Mouse (Mus musculus) kidney, adult 8-10 months (tissue): ENCODE measurements around the gene Lrrc9.

Experiments
- DNase-seq, 2 experiments: peaks; one replicate each; pipeline ENCODE4 v3.0.0; 2022

The Lrrc9 gene

DNA sequence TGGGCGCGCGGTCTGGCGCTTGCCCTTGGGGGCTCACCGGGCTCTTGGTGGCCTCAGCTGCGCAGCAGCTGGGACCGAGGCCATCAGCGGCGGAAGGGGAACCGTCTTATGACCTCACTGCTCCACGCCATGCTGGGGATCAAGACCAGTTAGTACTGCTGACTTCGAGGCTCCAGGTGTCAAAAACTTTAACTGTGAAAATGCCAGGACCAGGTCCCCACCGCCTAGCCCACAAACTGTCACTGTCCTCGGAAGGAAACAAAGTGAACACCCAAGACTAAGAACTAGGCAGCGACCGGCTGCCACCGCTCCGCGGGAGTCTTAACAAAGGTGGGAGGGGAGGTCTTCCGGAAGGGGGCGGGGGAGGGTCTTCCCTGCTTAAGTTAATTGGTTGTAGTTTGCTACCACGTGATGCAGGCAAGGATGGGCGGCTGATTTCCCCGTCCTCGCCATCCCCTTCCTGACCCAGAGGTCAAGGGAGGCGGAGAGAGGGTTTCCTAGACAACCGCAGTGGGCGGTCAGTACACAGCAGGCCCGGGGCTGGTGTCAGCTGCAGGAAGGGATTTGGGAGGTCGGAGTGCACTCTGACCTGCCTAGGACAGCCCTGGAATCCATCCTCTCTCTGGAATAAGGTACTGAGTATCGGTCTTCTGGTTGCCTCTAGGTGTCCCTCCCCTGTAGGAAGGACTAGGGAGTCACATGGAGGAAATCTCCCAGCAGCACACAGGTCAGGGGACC, at the start of gene Lrrc9:
Gene Lrrc9 (plus strand): TSS at position 28 of the 738 bp plus-strand sequence.
- peak; percentile 26 to 33 for DNase-seq

- no peak for DNase-seq
Measured at GRCm38 (mm10) chr12:72393046-72393805, 48.4 kb upstream of the Lrrc9 start.

GRCm38 (mm10) chr12:72405031-72405430, 36.6 kb upstream of the Lrrc9 start:
- DNase-seq = no peak

GRCm38 (mm10) chr12:72407146-72407545, 34.5 kb upstream of the Lrrc9 start:
- no peak for DNase-seq

GRCm38 (mm10) chr12:72407721-72408110, 34.0 kb upstream of the Lrrc9 start:
- no peak for DNase-seq

DNA sequence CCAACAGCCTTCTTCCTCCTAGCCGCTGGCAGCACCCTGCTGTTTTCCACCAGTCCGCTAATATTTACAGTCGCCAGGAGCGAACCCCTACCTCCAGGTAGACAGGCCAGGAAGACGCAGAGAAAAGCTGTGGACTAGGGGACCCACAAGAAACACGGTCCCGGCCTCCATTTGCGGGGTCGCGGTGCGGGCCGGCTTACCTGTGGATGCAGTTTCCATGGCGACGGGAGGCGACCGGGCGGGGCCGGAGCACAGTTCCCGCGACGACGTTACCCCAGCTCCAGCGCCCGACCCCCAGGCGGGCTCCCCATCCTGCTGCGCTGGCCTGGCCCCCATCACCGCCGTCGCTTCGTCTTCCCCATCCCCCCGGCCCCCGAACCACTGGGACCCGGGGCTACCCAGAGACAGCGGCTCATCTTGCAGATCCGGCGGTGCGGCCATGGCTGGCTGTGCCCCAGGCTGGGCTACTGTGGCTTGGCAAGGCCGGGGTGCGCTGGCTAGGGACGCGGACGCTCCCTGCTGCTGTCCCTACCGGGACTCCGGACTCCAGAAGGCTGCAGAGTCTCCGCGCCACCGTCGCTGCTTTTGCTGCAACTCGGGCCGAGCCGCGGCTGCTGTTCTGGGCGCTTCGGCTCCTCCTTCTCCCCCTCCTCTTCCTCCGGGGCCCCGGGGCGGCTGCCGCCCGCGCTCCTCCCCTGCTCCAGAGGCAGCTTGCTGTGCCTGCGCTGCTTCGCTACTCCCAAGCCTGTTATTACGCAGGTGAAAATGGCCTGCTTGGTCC, 33.4 kb upstream of the Lrrc9 start:
- DNase-seq = no peak

GRCm38 (mm10) chr12:72408954-72409353, 32.7 kb upstream of the Lrrc9 start, which contains the start of gene Rtn1:
Rtn1 (minus strand) TSS chr12:72409054.
- no peak for DNase-seq

- no peak for DNase-seq
Measured at GRCm38 (mm10) chr12:72417762-72418161, 23.9 kb upstream of the Lrrc9 start.

DNA sequence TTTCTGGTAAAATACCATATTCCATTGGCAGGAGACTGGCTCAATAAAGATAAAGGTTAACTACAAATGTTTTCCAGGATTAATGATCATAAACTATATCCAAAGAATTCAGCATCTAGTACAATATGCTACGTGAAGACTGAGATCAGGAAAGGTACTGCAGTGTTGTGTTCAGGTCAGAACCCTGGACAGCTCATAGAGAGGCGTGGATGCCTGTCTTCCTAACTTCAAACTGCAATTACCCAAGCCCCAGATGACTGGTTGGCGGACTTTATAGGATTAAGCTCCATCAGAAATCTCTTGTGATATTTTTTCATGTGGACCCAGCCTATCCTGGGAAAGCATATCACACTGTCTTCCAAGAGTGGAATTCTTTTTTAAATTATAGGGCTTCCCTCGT, 19.0 kb upstream of the Lrrc9 start:
- DNase-seq = no peak

DNA sequence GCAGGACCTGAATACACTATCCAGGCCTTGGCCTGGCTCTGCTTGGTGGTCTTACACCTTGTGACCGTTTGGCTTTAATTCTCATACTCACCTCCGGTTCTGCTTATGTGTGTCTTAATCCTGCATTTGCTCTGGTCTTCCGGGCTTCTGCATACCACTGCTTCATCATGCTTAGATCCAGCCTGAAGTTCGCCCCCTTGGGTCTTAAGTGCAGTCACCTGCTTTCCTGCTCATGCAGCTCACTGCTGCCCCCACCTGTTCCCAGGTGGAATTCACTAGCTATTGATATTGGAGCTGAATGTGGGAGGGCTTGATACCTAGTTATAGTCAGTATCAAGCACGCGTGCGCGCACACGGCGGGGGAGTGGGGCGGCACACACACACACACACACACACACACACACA, 13.9 kb upstream of the Lrrc9 start:
- peak; percentile 34 to 70 for DNase-seq

- no peak for DNase-seq
Measured at GRCm38 (mm10) chr12:72432209-72432608, 9.5 kb upstream of the Lrrc9 start.

- no peak for DNase-seq
Measured at GRCm38 (mm10) chr12:72433241-72433865, 8.3 kb upstream of the Lrrc9 start.

- no peak for DNase-seq
Measured at GRCm38 (mm10) chr12:72437676-72438341, 3.9 kb upstream of the Lrrc9 start.

GRCm38 (mm10) chr12:72438961-72439480, 2.6 kb upstream of the Lrrc9 start:
- DNase-seq = no peak

DNA sequence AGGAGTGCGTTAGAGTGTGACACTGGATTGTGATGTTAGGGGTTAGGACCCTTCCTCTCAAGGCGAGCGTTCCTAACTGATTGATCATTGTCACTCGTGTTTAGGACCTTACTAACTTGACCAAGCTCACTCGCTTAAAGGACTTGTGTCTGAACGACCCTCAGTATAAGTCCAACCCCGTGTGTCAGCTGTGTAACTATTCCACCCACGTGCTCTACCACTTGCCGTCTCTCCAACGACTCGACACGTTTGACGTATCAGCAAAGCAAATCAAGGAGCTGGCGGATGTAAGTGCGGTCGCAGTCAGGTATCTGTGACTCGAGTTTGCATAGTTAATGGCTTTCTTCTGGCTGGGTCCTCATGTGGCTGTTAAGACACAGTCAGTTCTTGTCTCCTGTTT, 12.3 kb downstream of the Lrrc9 start:
- no peak for DNase-seq

- no peak for DNase-seq
Measured at GRCm38 (mm10) chr12:72461191-72461893, 19.7 kb downstream of the Lrrc9 start.

GRCm38 (mm10) chr12:72461894-72462530, 20.3 kb downstream of the Lrrc9 start:
- peak; percentile 25 to 27 for DNase-seq

DNA sequence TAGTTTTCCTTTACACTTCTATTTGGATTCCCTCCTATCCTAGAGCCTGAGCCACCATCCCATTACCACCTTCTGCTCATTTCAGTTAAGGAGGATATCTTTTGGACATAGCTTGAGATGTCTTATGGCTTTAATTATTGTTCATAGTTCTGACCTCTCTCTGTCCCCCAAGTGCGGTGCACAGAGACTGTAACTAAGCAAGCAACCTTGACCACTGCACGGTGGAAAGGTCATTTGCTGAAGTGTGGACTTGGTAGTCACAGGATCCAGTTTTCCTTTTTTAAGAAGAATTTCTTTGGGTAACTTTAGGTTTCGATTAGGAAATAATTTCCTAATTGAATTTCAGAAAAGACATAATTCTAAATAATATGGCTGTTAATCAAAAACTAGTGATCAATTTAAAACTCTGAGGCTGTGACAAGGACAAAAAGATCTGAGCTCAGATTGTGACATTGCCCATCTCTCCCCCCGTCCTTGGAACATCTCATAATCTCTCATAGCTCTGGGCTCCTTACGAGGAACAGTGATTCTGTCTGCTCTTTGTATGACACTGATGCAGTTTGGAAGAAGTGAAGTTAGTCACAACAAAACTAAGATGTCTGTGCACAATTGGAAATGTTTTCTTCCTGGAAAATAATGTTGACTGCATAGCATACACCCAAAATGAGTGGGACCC, 24.3 kb downstream of the Lrrc9 start:
- DNase-seq = no peak

DNA sequence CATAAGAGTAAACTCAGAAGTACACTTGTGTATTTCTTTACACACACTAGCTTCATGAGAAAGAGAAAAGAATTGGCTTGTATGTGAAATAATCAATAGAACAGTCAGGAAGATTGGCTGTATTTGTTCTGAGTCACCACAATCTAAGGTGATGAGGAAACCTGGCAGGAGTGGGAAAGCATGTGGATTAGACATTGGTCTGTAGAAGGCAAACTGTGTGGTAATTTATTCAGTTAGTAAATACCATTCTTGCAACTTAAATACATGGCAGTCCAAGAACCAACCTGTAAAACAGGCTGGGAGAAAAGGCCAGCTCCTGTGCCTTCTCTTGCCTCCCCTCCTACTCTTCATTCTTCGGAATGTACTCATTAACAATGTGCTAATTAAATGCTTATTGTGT, 25.6 kb downstream of the Lrrc9 start:
- DNase-seq = no peak

GRCm38 (mm10) chr12:72467789-72468188, 26.1 kb downstream of the Lrrc9 start:
- DNase-seq = no peak
